Mouse (Mus musculus): ENCODE measurements around the gene Colca2.

The Colca2 gene

GRCm38 (mm10) chr9:51278500-51279381, at the start of gene Colca2:
Colca2 (minus strand) TSS chr9:51278569.
- DNase-seq = peak; percentile 12

DNA sequence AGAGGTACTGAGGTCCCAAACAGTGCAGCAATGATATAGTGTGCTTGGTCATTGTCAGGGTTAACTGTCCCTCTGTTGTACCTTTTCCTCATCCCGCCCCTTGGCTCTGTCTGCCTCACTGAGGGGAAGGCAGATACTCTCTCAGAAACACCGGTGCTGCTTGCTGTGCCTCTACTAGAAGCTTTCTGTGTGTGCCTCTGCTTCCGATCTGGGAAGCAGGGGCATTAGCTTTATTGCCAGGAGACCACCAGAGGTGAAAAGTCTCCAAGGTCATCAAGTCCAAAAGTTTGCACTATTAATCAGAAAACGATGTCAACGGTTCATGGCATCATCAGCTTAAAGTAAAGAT, 49.2 kb upstream of the Colca2 start:
- no peak for DNase-seq

DNA sequence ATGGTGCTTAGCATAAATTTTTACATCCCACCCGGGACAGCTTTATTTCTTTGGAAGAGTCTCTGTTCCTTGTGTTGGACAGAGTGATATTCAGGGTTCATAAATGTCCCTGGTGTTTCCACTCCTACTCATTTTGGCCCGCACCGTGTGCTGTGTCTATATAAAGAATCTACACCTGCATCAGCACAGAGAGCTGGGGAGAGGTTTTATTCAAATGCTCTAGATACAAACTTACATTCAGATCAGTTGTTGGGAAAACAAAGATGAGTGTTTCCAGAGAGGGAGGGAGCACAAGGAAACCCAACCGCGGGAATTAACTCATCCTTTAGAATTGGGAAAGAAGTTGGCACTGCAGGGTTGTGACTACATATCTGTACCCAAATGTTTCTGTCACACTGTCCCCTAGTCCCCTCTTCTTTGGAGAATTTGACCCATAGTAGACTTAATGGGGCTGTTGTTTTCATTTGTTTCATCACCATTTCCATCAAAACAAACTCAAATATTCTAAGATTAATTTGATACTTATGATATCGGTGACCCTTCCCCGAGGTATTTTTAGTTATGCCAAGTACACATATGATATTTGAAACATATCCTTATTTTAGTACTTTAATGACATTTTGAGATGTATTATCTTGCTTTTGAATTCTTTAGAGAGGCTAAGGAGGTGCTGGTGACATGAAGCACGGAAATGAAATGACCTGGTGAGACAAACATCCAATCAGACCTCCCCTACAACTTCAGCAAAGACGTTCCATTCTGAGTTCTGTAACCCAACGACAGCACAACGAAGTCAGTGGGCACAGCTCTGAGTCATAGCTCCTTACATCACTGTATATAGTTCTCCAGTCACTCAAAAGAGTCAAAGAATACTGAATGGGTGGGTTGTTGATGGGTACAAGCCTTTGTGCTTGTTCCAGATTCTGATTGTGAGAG, 48.5 kb upstream of the Colca2 start:
- no peak for DNase-seq

- no peak for DNase-seq
Observed at GRCm38 (mm10) chr9:51324406-51325065, 46.2 kb upstream of the Colca2 start.

GRCm38 (mm10) chr9:51320096-51320495, 41.7 kb upstream of the Colca2 start:
- no peak for DNase-seq

- no peak for DNase-seq
Observed at GRCm38 (mm10) chr9:51318246-51318645, 39.9 kb upstream of the Colca2 start.

DNA sequence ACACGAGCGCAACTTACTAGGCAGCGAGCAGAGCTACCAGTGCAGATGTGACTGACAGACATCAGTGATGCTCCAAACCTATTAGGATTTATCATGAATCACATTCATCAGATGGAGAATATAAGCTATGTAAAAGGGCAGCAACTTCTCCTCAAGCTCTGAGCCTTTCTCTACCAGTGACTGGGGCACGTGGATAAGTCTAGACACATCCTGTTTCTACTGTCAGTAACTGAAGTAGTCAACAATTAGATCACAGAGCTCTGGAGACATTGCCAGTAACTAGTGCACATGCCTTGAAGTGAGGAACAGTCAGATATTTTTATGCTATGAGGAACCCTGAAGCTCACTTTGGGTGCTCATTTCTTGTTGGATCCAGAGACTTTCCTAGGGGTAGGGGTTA, 39.0 kb upstream of the Colca2 start:
- DNase-seq = no peak

DNA sequence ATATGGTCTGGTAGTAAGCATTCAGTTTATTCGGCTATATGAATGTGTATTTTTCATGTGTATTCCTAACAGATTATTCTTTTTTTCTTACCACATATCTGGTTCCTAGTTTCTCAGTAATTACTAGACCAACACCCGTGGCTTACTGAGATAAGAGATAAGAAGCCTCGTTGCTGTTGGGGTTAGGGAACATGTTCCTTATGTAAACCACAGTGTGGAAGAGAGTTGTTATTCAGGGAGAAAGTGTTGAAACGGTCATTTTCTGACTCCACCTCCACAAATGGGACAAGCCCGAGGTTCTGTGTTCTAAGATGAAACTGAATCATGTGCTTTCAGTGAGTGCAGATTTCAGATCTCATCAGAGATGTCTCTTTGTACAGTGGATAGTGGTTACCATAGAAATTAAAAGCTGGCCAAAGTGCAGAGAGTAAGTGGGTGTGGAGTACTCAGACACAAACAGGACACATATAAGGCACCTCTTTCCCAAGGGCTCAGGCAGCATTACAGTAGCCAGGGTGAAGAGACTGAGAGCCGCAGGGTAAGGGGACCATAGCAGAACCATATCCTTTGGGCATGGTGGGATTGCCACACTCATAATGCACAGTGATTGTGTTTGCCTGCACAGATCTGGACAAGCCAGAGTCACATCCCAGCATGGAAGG, 37.2 kb upstream of the Colca2 start:
- DNase-seq = no peak

- DNase-seq = no peak
Observed at GRCm38 (mm10) chr9:51312554-51313317, 34.4 kb upstream of the Colca2 start.

DNA sequence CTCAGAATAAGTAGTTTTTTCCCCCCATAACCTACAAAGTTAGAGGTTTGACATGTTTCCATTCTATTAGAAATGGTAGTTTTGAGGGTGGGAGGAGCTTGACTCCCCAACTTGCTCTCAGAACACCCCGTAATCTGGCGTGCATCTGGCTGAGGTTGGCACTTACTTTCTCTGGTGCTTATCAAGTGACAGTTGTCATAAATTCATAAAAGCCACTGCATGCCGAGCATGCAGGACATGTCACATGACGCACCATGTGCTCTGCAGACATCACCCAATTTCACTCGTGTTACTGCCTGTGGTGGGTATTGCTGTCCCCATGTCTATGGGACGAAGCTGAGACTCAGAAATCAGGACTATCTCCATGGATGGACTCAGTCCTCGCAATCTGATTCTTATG, 32.1 kb upstream of the Colca2 start:
- no peak for DNase-seq

- DNase-seq = no peak
Observed at GRCm38 (mm10) chr9:51306351-51306750, 28.0 kb upstream of the Colca2 start.

DNA sequence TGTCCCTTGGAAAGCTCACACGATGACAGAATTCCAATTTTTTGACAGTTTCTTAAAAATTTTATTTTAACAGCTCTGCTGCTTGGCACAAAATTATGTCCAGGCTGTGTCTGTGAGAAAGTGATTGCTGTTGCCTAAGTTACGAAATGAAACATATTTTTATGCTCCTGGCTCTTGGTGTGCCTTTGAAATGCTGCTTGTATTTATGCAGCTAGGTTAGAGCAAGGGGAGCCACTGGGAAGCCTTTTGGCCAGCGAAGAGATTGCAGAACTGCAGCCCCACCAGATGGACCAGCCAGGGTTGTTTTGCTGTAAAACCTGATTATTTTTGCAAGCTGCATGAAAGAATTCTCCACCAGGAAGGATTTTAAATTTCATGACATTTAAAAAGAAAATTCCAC, 26.8 kb upstream of the Colca2 start:
- DNase-seq = no peak

DNA sequence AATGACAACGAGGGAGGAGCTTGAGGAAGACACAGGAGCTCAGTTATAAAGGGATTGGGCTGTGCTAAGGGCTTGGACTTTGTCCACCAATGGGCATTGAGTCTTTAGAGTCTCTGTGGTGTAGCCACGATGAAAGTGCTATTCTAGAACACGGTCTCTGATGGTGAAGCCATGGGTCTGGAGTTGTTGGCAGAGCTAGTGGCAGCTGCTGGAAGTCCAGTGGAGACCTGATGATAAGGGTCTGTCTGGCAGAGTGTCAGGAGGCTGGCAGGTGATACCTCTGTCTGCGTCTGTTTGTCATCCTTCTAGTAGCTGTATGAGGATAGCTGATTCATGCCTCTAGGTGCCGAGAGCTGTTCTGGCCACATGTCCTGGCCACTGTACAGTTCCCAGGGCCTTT, 25.6 kb upstream of the Colca2 start:
- no peak for DNase-seq

GRCm38 (mm10) chr9:51293541-51293940, 15.2 kb upstream of the Colca2 start:
- DNase-seq = no peak

GRCm38 (mm10) chr9:51292674-51293073, 14.3 kb upstream of the Colca2 start:
- peak; percentile 43 for DNase-seq

GRCm38 (mm10) chr9:51290980-51291379, 12.6 kb upstream of the Colca2 start:
- no peak for DNase-seq

- no peak for DNase-seq
Observed at GRCm38 (mm10) chr9:51286079-51286478, 7.7 kb upstream of the Colca2 start.

DNA sequence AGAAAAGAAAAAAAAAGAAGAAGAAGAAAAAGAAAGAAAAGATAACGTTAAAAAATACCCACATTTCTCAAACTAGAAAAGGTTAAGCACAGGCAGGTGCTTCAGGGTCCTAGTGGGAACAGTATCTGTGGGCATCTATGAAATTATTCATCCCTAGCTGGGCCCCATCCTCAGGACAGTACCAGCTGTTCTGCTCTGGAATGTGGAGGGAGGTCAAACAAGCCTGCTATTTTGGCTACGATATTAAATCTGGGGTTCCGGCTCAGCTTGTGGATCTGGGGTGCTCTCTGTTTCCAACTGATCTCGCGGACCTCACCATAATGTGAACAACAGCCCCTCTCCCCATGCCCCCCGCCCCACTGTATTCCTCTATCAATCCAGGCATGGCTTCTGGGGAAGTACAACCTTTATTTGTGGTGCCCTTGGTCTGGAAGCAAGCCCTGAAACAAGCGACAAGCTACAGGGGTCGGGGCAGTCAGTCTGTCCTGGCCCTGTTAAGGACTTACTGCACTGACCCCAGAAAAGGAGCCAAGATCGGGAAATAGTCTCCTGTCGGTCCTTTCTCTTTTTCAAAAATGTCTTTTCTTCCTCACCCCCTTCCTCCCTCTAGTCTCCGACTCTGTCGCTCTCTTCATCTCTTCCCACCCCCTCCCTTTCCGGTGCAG, 403 bp downstream of the Colca2 start:
- DNase-seq = no peak

GRCm38 (mm10) chr9:51274678-51275077, 3.7 kb downstream of the Colca2 start:
- DNase-seq = no peak

- no peak for DNase-seq
Observed at GRCm38 (mm10) chr9:51273581-51274154, 4.7 kb downstream of the Colca2 start.

DNA sequence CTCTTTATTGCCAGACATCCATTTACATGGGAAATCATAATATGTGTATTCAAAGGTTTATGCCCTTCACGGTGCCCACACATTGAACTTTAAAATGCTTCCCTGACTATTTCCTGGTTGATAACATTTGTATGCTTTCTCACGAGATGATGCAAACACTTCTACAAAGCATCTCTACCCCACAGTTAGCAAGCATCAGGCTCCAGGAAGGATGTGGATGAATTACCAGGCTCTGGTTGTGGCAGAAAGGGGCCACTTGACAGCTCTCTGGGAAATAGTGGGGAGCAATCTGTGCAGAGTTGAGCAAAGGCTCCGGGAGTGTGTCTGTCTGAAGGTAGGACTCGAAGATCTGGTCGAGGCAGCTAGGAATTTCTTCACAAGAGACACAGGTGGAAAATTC, 6.3 kb downstream of the Colca2 start:
- no peak for DNase-seq

Measured in cerebellum, adult 11-12 months (tissue).